Mouse (Mus musculus) gastrocnemius, postnatal 25 days (tissue): Measurements from ENCODE around the gene Tmem109. TPM values are rescaled to one million over a fixed set of nuclear protein-coding genes. Genes with fewer than 3 reads are reported as not detected.
A peak's percentile ranks its signal among the peaks of the same experiment; 100 is the strongest.

Experiments used
- DNase-seq: peaks from one replicate; pipeline ENCODE4 v3.0.0; 2022
- total RNA-seq, 2 experiments: library from RNA; stranded (reverse); gene quantifications; 1 replicate in 1 of 2; 2 replicates in 1 of 2; pipeline ENCODE4 v1.2.3; 2021

Tmem109 gene
- total RNA-seq, 2 experiments from 2014 or later: 190 to 210 TPM

DNA sequence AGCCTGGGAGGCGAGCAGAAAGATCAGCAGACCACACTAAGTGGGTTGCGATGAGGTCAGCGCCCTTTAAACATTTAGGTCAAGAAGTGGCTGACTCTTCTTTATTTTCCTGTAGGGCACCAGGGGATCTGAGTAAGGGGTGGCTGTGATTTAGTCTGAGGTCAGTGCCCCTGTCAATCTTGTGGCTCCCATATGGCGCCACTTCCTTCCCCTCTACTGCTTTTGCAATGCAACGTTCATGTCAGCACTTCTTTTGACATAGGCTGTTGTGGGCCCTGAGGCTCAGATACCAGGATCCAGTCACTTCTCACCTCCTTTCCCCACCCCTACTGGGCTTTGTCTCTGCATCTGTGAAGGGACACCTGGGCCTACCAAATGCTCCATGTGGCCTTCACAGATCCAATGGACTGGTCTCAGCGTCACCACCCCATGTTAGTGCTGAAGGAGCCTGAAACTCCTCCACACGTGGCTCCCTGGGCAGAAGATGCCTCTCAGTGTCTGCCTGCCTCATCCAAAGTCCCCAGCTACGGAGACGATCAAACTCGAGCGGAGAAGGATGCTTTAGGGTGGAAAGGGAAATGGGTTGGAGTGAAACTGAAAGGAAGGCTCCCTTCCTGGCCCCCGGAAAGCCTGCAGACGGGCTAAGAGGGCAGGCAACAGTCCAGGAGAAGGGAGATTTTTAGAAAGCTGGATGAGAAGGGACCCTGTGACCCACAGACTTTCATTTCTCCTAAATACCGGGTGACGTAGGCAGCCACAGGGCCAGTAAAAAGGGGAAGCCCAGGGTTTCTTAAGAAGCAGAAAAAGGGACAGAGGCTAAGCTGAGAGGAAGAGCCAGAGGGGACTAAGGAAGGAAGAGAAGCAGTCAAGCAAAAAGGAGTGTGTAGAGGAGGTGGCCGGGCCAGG, 39.8 kb downstream of the Tmem109 start:
- DNase-seq: peak; percentile 28

DNA sequence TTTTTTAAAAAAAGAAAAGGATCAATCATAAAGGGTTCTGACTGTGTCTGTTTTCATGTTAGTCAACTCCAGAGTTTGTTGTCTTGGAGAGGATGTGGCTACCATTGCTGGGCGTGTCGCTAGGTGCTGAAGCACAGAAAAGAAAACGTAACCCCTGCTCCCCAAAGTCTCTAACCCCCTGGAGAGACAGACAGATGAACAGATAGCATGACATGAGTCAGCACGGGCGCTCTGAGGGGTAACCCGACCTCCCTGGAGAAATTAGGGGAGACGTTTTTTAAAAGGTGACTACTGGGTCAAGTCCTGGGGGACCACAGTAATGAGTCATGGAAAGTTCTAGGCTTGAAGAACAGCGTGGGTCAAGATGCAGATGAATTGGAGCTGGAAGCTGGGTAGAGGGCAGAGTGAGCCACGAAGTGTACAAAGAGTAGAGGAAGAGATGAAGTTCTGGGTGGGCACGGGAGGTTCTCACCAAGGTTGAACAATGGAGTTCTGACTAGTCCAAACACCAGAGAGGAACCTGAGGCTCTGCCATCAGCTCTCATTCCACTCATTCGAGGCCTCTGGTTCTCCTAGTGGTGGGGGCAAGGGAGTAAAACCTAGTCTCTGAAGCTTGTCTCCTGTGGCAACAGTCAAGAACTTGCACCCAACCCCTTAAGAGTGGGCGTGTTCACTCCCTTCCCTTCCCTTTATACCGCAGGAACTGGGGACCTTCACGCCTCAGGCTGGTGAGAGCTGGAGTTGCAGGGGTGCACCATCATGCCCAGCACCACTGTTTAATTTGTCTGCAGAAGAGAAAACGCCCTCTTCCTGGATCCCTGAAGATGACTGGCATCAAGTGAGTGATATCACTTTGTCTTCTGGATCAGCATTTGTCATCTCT, 42.5 kb downstream of the Tmem109 start, which contains the start of gene Slc15a3:
Gene Slc15a3, plus strand, starts transcription at position 718 of the 883 bp plus-strand sequence.
- no peak for DNase-seq

DNA sequence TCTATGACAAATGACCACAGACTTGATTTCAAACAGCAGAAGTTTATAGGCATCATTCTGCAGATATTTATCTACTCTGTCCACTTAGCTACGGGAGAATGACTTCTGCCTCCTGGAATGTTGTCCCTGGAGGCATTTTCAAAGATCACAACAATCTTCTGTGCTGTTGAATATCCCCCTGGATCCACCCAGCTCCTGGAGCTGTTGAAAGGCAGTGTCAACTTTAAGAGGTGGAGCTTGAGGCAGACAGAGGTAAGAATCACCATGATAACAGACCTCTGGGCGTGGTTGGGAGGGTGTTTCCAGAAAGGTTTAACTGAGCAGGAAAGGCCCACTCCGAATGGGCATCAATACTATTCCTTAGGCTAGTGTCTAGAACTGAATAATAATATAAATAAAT, 46.1 kb downstream of the Tmem109 start:
- no peak for DNase-seq

DNA sequence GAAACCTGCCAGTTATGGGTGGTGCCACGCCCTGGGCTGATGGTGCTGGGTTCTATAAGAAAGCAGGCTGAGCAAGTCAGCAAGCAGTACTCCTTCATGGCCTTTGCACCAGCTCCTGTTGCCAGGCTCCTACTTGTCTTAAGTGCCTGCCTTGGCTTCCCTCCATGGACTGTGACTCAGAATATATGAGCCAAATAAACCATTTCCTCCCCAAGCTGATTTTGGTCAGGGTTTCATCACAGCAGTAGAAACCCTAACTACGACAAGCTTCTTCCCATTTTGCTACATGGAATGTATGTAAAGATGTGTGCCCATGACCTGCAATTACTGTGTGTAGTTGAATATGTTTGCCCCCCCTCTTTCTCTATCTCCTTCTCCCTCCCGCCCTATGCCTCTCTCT, 48.2 kb downstream of the Tmem109 start:
- no peak for DNase-seq

DNA sequence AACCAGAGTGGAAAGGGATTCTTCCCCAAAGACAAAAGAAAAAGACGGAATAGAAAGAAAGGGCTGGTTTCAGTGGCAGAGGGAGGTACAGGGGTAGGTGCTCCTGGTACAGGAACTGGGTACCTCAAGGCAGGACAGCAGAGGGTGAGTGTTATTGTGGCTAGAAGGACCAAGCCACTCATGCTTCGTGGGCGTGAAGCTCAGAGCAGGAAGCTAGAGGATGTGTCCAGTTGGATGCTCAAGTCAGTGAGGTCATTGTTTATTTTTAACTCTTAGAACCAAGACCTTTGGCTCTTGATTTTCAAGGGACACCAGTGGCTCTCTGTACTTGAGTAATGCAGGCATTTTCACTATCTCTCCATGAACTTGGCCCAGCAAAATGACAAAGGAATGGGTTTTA, 49.8 kb downstream of the Tmem109 start:
- no peak for DNase-seq

DNA sequence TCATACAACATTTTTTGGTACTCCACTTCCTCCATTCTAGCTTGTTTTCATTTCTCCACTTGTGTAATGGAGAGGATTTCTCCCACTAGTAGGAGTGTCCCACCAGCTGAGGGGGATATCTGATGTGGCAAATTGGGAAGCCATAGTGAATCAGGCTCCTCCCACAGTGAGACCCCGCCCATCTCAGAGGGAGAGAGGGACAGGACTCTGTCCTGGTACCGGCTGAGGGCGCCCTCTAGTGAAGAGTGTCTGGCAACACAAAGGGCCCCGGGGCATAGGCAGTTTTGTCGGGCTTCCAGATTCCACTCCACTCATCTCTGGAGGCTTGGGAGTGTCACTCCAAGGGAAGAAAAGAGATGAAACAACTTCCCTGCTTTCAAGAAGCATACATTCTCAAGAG, 50.4 kb downstream of the Tmem109 start:
- DNase-seq: peak; percentile 59

DNA sequence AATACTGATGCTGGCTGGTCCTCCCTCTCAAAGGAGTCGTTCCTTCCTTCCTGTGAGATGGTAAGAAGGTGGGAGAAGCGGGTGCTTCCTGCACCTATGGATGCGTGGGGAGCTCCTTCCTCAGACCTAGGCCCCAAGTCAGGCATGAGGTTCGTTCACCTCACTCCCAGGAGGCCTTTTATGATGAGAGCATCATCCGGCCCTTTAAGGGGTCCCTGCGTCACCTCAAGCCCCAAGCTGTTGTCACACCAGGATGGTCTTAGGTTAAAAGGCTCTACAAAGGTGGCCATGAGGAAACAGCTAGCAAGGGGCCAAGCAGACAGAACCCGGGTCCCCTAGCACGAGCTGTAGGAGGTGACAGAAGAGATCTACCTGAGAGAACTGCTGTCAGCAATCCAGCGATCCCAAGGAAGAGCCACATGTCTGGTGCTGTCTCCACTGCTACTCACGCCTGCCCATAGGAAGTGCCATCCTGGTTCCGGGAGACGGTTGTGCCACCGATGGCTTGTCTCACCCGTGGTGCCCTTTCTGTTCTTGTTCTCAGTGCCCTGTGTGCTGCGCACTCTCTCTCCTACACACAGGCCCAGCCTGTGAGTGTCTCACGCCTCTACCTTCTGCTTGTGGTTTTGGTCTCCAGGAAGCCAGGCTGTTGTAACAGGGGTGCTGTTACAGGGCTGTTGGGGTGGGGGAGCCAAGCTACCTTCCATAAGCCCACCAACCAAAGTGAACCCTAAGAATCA, 52.2 kb downstream of the Tmem109 start, which contains the start of gene Cd6:
Gene Cd6, minus strand, starts transcription at position 623 of the 740 bp plus-strand sequence.
- no peak for DNase-seq

DNA sequence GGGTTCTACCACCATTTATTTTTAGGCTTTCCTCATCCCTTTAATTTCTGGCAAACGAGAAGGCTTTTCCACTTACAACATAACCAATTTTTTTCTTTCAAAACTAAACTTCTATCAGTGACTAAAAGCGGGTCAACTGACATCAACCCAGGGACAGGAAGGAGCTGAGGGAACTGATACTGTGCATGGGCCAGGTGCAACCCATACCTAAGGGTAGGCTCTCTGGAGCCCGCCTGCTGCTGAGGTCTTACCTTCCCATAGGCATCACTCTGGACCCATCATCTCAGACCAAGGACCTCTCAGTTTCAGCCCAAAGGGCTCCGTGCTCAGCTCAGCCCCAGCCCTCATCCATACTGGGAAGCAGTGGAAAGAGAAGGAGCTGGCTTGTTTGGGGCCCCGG, 53.5 kb downstream of the Tmem109 start:
- no peak for DNase-seq

DNA sequence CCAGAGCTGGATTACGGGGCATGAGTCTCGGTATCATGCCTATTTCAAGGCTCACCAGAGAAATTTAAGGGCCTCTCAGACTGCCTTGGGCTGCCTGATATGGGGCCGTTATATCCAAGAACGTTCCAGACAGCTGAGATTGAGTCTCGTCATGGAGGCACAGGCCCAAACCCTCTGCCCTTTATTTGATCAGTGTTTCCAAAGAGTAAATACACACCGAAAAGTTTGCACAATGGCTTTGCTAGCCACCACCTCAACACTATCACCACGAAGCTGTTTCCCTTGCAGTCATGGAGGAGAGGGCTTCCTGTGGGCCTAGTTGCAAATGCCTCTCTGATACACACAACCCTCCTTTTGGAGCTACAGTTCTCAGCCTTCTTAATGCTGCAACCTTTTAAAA, 57.7 kb downstream of the Tmem109 start:
- no peak for DNase-seq

DNA sequence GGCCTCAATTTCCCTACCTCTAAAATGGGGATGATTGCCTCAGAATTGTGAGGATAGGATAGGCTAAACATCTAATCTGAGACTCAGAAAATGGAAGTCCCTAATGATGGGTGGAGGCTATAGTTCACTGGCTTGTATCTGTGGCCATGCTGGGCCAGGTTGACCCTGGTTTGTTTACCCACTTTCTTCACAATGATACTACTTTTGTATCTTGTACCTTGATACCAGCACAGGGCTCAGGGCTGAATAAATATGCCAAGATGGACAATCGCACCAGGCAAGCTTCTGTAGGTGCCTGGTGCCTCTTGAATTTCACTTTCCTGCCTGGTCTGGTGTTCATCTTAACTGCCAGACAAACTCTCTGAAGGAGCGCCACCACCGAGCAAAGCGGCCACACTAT, 59.3 kb downstream of the Tmem109 start:
- DNase-seq: no peak

DNA sequence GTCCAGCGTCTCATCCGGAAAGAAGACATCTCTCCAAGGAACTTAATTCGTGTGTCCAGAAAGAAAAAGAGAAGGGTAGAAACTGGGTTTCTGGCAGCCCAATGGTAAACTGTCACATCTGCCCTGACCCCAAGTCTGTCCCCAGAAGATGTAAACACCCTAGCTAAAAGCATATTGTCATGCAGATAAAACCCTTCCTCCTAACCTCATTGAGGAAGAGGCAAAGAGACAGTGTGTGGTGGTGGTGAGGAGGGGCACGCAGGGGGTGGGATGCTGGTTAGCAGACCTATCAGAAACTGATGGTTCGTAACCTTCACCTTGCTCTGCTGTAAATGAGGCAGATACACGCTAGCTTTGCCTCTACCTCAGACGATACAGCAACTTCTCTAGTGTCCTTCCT, 60.5 kb downstream of the Tmem109 start:
- no peak for DNase-seq

Other genes starting within 250 kb of the Tmem109 start
- gene Vwce, start 247.8 kb downstream of the Tmem109 start, total RNA-seq: under 1 TPM in 1 of 2 experiments, not detected in 1; 0.08 TPM
- gene Pga5, start 203.9 kb downstream of the Tmem109 start, total RNA-seq: not detected
- 10 to 100 TPM; 23.9 to 26.2 TPM for gene Vps37c, start 193.3 kb downstream of the Tmem109 start, total RNA-seq
- under 1 TPM in 1 of 2 experiments, not detected in 1; 0.19 TPM for gene Cd5, start 143.0 kb downstream of the Tmem109 start, total RNA-seq
- gene Cd6, start 51.9 kb downstream of the Tmem109 start, total RNA-seq: under 1 TPM in 1 of 2 experiments, not detected in 1; 0.13 TPM
- under 1 TPM; 0.38 to 0.67 TPM for gene Slc15a3, start 42.3 kb downstream of the Tmem109 start, total RNA-seq
- gene Tmem132a, start 12.1 kb downstream of the Tmem109 start, total RNA-seq: 1 to 10 TPM; 5.8 to 8.4 TPM
- 100 to 1,000 TPM; 149 to 172 TPM for gene Prpf19, start 13.2 kb upstream of the Tmem109 start, total RNA-seq
- gene Zp1, start 38.6 kb upstream of the Tmem109 start, total RNA-seq: not detected
- not detected for gene Ptgdr2, start 55.2 kb upstream of the Tmem109 start, total RNA-seq
- gene Ccdc86, start 67.3 kb upstream of the Tmem109 start, total RNA-seq: 10 to 100 TPM; 10.5 to 15.5 TPM
- not detected for gene Ms4a10, start 92.7 kb upstream of the Tmem109 start, total RNA-seq
- not detected for gene Ms4a15, start 111.2 kb upstream of the Tmem109 start, total RNA-seq
- gene Ms4a18, start 136.0 kb upstream of the Tmem109 start, total RNA-seq: not detected
- under 1 TPM; 0.33 to 0.88 TPM for gene Ms4a8a, start 199.1 kb upstream of the Tmem109 start, total RNA-seq
- not detected for gene 1700017D01Rik, start 248.9 kb upstream of the Tmem109 start, total RNA-seq